Mouse (Mus musculus) CH12.LX (cell line): ENCODE data around the gene Hykk. TPM values are rescaled to one million over a fixed set of nuclear protein-coding genes. Genes with fewer than 3 reads are reported as not detected.
A peak's percentile ranks its signal among the peaks of the same experiment; 100 is the strongest.

Experiments used
- DNase-seq: peaks from one replicate; pipeline ENCODE4 v3.0.0-alpha.2; 2013; ENCODE audit errors: extremely low read depth
- H3K27ac ChIP-seq: 2 replicates; pipeline ENCODE4 v1.5.1; 2012; ENCODE audit warnings: low read depth, mild to moderate bottlenecking, control low read depth, moderate library complexity; ENCODE audit not compliant: insufficient read depth
- H3K27me3 ChIP-seq: replicated peaks from 2 replicates; pipeline ENCODE3; 2012; ENCODE audit warnings: inconsistent platforms
- H3K36me3 ChIP-seq, 2 experiments: replicated peaks in 1 of 2; 2 replicates each; pipeline versions ENCODE3 to v1.6.1; 2012; ENCODE audit warnings: inconsistent platforms in 1 of 2, low read length in 1 of 2, mild to moderate bottlenecking in 1 of 2, mixed read lengths in 1 of 2, moderate library complexity in 1 of 2; ENCODE audit not compliant: control insufficient read depth in 1 of 2, insufficient read depth in 1 of 2
- H3K4me1 ChIP-seq, 2 experiments: 2 replicates each; pipeline ENCODE4 v1.6.1; 2012; ENCODE audit warnings: inconsistent platforms in 1 of 2, moderate library complexity in 1 of 2; ENCODE audit not compliant: insufficient read depth in 2 of 2, control insufficient read depth in 1 of 2
- H3K4me2 ChIP-seq: 2 replicates; pipeline ENCODE4 v1.6.1; 2012; ENCODE audit warnings: low read depth, mild to moderate bottlenecking, control low read depth; ENCODE audit not compliant: poor library complexity, insufficient read depth, severe bottlenecking
- H3K4me3 ChIP-seq, 3 experiments: fragments of 150-350 bp in 1 of 3; sonication (generic) in 1 of 3; replicated peaks in 1 of 3; 2 replicates each; pipeline versions ENCODE3 to v1.5.1; 2011 to 2012; ENCODE audit warnings: low read depth in 2 of 3, low read length in 2 of 3, mild to moderate bottlenecking in 2 of 3, moderate library complexity in 2 of 3, control low read depth in 1 of 3, improper control_type of control experiment in 1 of 3, inconsistent platforms in 1 of 3, mixed read lengths in 1 of 3; ENCODE audit not compliant: poor library complexity in 1 of 3
- H3K79me2 ChIP-seq: replicated peaks from 2 replicates; pipeline ENCODE4 v1.6.1; 2012; ENCODE audit warnings: mild to moderate bottlenecking, moderate library complexity; ENCODE audit not compliant: control insufficient read depth, poor library complexity, insufficient read depth, severe bottlenecking; ENCODE audit errors: extremely low read depth
- H3K9ac ChIP-seq: 2 replicates; pipeline ENCODE4 v1.6.1; 2012; ENCODE audit warnings: low read depth, mild to moderate bottlenecking, control low read depth, moderate library complexity; ENCODE audit not compliant: insufficient read depth
- H3K9me3 ChIP-seq: replicated peaks from 2 replicates; pipeline ENCODE3; 2012; ENCODE audit warnings: low read length, inconsistent platforms, mixed read lengths
- BHLHE40 ChIP-seq: IDR thresholded peaks from 2 replicates; pipeline ENCODE4 v1.6.1; 2011; ENCODE audit warnings: mild to moderate bottlenecking, low read depth, low read length, improper control_type of control experiment
- CHD2 ChIP-seq: IDR thresholded peaks from 2 replicates; pipeline ENCODE4 v1.6.1; 2011; ENCODE audit warnings: low read length, improper control_type of control experiment
- E2F4 ChIP-seq: IDR thresholded peaks from 2 replicates; pipeline ENCODE4 v1.6.1; 2011; ENCODE audit warnings: low read depth, low read length, improper control_type of control experiment; ENCODE audit not compliant: insufficient replicate concordance
- ELF1 ChIP-seq: IDR thresholded peaks from 2 replicates; pipeline ENCODE4 v1.6.1; 2014; ENCODE audit warnings: low read depth, mild to moderate bottlenecking, inconsistent platforms, low read length, improper control_type of control experiment
- ETS1 ChIP-seq: conservative IDR thresholded peaks from 2 replicates; pipeline ENCODE4 v1.6.1; 2012; ENCODE audit warnings: low read depth, mild to moderate bottlenecking, inconsistent platforms, low read length, improper control_type of control experiment, moderate library complexity
- GABPA ChIP-seq: IDR thresholded peaks from 2 replicates; pipeline ENCODE4 v1.6.1; 2012; ENCODE audit warnings: low read depth, low read length, improper control_type of control experiment, inconsistent platforms; ENCODE audit not compliant: insufficient replicate concordance
- IRF4 ChIP-seq: IDR thresholded peaks from 2 replicates; pipeline ENCODE4 v1.6.1; 2014; ENCODE audit warnings: low read depth, mild to moderate bottlenecking, inconsistent platforms, low read length, improper control_type of control experiment
- JUN ChIP-seq: IDR thresholded peaks from 2 replicates; pipeline ENCODE4 v1.6.1; 2011; ENCODE audit warnings: low read depth, mild to moderate bottlenecking, low read length, improper control_type of control experiment, moderate library complexity; ENCODE audit not compliant: insufficient read depth
- KAT2A ChIP-seq: IDR thresholded peaks from 2 replicates; pipeline ENCODE4 v1.6.1; 2012; ENCODE audit warnings: low read length, improper control_type of control experiment, inconsistent platforms; ENCODE audit not compliant: insufficient replicate concordance
- MYC ChIP-seq: IDR thresholded peaks from 2 replicates; pipeline ENCODE4 v1.6.1; 2011; ENCODE audit warnings: low read depth, mild to moderate bottlenecking, improper control_type of control experiment, low read length
- NRF1 ChIP-seq: IDR thresholded peaks from 2 replicates; pipeline ENCODE4 v1.6.1; 2014; ENCODE audit warnings: low read depth, mild to moderate bottlenecking, inconsistent platforms, low read length, improper control_type of control experiment, moderate library complexity
- PAX5 ChIP-seq: IDR thresholded peaks from 2 replicates; pipeline ENCODE4 v1.6.1; 2012; ENCODE audit warnings: low read length, inconsistent platforms, mixed read lengths
- POLR2A ChIP-seq: IDR thresholded peaks from 2 replicates; pipeline ENCODE4 v1.6.1; 2011; ENCODE audit warnings: low read depth, mild to moderate bottlenecking, improper control_type of control experiment, low read length
- POLR2AphosphoS2 ChIP-seq: IDR thresholded peaks from 2 replicates; pipeline ENCODE4 v1.6.1; 2011; ENCODE audit warnings: low read depth, low read length, improper control_type of control experiment
- TBP ChIP-seq: conservative IDR thresholded peaks from 2 replicates; pipeline ENCODE4 v1.6.1; 2011; ENCODE audit warnings: low read depth, low read length, improper control_type of control experiment
- TCF12 ChIP-seq: IDR thresholded peaks from 2 replicates; pipeline ENCODE4 v1.6.1; 2014; ENCODE audit warnings: low read depth, mild to moderate bottlenecking, inconsistent platforms, low read length, improper control_type of control experiment
- UBTF ChIP-seq: IDR thresholded peaks from 2 replicates; pipeline ENCODE4 v1.6.1; 2012; ENCODE audit warnings: low read depth, mild to moderate bottlenecking, inconsistent platforms, low read length, improper control_type of control experiment, moderate library complexity
- USF1 ChIP-seq: IDR thresholded peaks from 2 replicates; pipeline ENCODE4 v1.6.1; 2014; ENCODE audit warnings: low read depth, mild to moderate bottlenecking, inconsistent platforms, low read length, improper control_type of control experiment
- USF2 ChIP-seq: conservative IDR thresholded peaks from 2 replicates; pipeline ENCODE4 v1.6.1; 2011; ENCODE audit warnings: low read depth, low read length, improper control_type of control experiment
- ZMIZ1 ChIP-seq: IDR thresholded peaks from 2 replicates; pipeline ENCODE4 v1.6.1; 2012; ENCODE audit warnings: low read depth, mild to moderate bottlenecking, inconsistent platforms, low read length, improper control_type of control experiment
- ZNF384 ChIP-seq: IDR thresholded peaks from 2 replicates; pipeline ENCODE4 v1.6.1; 2012; ENCODE audit warnings: low read depth, low read length, improper control_type of control experiment, inconsistent platforms
- dilution Hi-C: fragments of 300-500 bp; cut with MboI; formaldehyde crosslinking; loops from 2 replicates; pipeline ENCODE4 v1.14.3; 2020; ENCODE audit warnings: low sequenced_read_pairs; ENCODE audit not compliant: extremely low pct_unique_long_range_greater_than_20kb, extremely low pct_ligation_motif_present
- in situ Hi-C: fragments of 300-500 bp; cut with MboI; formaldehyde crosslinking; loops from 3 replicates; pipeline ENCODE4 v1.14.3; 2019; ENCODE audit warnings: low sequenced_read_pairs, low pct_ligation_motif_present, low pct_unique_long_range_greater_than_20kb, mixed read lengths
- polyA plus RNA-seq: library from polyadenylated mRNA; unstranded; fragments of >175 nt; gene quantifications from 2 replicates; pipeline ENCODE4 v1.2.1, GENCODE M21; 2012; ENCODE audit warnings: low read depth; ENCODE audit not compliant: insufficient read length
- total RNA-seq, 2 experiments: library from RNA; depleted of rRNA; stranded (reverse); fragments of 300-350 nt in 1 of 2; fragments of >200 nt in 1 of 2; gene quantifications; 2 replicates each; pipeline ENCODE4 v1.2.3; 2012 to 2014

The Hykk gene
- total and polyA plus RNA-seq, 3 experiments: 0.15 to 0.23 (median 0.17) TPM

GRCm38 (mm10) chr9:54969972-54970637 is 53.0 kb downstream of the Hykk start:
- Histone ChIP-seq H3K27ac (no peak overlapping the region), H3K9ac (no peak overlapping the region), H3K4me2 (no peak overlapping the region), H3K36me3 (no peaks in the 10 kb centered on the region), H3K4me1 (no peaks in the 10 kb centered on the region), H3K79me2 (no peaks in the 10 kb centered on the region), H3K9me3 (no peaks in the 10 kb centered on the region), H3K27me3 (no peaks in the 10 kb centered on the region), H3K4me3 (no peak overlapping the region)
- in situ Hi-C loops (no loop called here), dilution Hi-C loops (no loop called here)
- no peak for DNase-seq
- TF ChIP-seq POLR2A (no peak), GABPA (no peak), USF2 (no peak), USF1 (no peak), JUN (no peak), ETS1 (no peak), NRF1 (no peak), TCF12 (no peak), ZNF384 (no peak), KAT2A (no peak), MYC (no peak), E2F4 (no peak)

- no peaks in the 10 kb centered on the region for H3K79me2 ChIP-seq
- H3K4me3 ChIP-seq: peak within 1 kb of the TSS in 1 of 3 experiments; percentile 19
- no peak for TF ChIP-seq E2F4
- no peak for TF ChIP-seq POLR2AphosphoS2
- no peak for TF ChIP-seq ELF1
- no peak for TF ChIP-seq BHLHE40
- no peak for TF ChIP-seq JUN
- no peak for TF ChIP-seq KAT2A
- no peak for TF ChIP-seq GABPA
- no peak for TF ChIP-seq TBP
- no peak for TF ChIP-seq UBTF
- no peak for TF ChIP-seq MYC
- no peak for TF ChIP-seq CHD2
- no peak for TF ChIP-seq IRF4
- TF ChIP-seq ZMIZ1: no peak
- no peak for TF ChIP-seq PAX5
- TF ChIP-seq, all 38 proteins: peak for 0
- in situ Hi-C loops (no loop called here), dilution Hi-C loops (no loop called here)
- Histone ChIP-seq H3K9me3 (no peaks in the 10 kb centered on the region), H3K4me2 (no peak within 1 kb of the TSS), H3K9ac (no peak within 1 kb of the TSS), H3K4me1 (no peaks in the 10 kb centered on the region), H3K27me3 (peaks cover 4% of the 10 kb centered on the region), H3K36me3 (no peaks in the 10 kb centered on the region), H3K27ac (no peak within 1 kb of the TSS)
- DNase-seq: no peak
These were observed 63.6 kb downstream of the Hykk start, which contains the start of gene Chrna5 for GRCm38 (mm10) chr9:54980674-54981073. Chrna5 (plus strand) TSS chr9:54980880.
